Mouse (Mus musculus): ENCODE measurements around the gene Rtn1. TPM values are rescaled to one million over a fixed set of nuclear protein-coding genes. Genes with fewer than 3 reads are reported as not detected.

Rtn1 gene
- 1,000 to 10,000 TPM; 1,828 to 1,865 TPM for total RNA-seq (2021)

DNA sequence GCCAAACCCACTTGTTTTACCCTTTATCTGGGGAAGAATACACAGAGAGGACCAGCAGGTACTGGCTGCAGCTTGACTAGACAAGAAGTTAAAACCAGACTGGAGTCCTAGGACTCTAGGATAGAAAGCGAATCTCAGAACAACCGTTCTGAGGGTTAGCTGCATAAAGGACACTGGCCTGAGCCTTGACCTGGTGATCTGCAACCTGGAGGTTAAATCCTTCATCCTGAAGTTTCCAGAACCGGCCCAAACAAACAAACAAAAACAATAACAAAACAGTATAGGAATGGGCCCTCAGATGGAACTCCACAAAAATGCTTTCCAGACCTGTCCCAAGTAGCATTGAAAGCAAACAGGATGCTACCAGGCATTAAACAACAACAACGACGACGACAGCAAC lies at the start of gene Rtn1:
Gene Rtn1 (minus strand): TSS at position 101 of the 400 bp plus-strand sequence.
- intact Hi-C loops (cut with DNase I): loop anchor here (5.0 kb wide), 3 partner anchors 102 to 172 kb away; no protein-coding TSS in a partner anchor
- DNase-seq (ENCODE audit: extremely low spot score in 1 of 2, low spot score in 2 of 2): no peak

DNA sequence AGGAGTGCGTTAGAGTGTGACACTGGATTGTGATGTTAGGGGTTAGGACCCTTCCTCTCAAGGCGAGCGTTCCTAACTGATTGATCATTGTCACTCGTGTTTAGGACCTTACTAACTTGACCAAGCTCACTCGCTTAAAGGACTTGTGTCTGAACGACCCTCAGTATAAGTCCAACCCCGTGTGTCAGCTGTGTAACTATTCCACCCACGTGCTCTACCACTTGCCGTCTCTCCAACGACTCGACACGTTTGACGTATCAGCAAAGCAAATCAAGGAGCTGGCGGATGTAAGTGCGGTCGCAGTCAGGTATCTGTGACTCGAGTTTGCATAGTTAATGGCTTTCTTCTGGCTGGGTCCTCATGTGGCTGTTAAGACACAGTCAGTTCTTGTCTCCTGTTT lies 45.1 kb upstream of the Rtn1 start:
- intact Hi-C loops (cut with DNase I): no loop called here

GRCm38 (mm10) chr12:72441839-72442576 lies 33.2 kb upstream of the Rtn1 start, which contains the start of gene Lrrc9:
TSS of gene Lrrc9 (plus strand) at chr12:72441866.
- intact Hi-C loops (cut with DNase I): no loop called here

More for the DNA sequence above, 45.1 kb upstream of the Rtn1 start:
- no peak for DNase-seq (ENCODE audit: extremely low spot score in 1 of 2, low spot score in 2 of 2)

GRCm38 (mm10) chr12:72438961-72439480 lies 30.2 kb upstream of the Rtn1 start:
- DNase-seq (ENCODE audit: extremely low spot score in 1 of 2, low spot score in 2 of 2): no peak
- intact Hi-C loops (cut with DNase I): no loop called here

More at GRCm38 (mm10) chr12:72441839-72442576, 33.2 kb upstream of the Rtn1 start, which contains the start of gene Lrrc9:
- DNase-seq (ENCODE audit: extremely low spot score in 1 of 2, low spot score in 2 of 2): peak; percentile 20 to 66

DNA sequence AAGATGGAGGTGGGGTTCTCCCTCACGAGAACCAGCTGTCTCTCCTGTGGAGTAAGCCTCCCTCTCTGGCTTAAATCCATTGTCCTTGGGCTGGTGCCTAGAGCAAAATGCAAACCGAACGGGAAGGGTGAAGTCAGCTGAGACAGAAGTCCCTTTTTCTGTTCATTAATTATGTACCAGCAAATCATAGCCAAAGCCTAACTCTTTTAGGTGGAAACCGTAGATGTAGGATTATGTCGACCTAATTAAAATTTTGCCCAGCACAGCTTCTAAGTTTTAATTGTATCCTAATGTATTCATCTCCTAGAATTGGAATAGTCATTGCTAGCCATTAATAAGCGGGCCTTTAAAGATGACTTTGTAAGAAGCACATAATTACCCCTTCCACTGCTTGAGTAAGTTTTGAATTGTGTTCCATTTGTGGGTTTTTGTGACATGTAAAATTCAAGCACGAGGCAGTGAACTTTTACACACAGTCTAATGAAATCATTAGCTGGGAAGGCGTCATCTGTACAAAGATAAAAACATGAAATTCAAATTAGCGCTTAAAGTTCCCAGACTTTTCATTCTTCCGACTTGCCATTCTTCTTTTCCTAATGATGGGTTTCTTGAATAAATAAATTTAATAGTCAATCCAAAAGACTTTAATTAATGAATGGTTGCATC lies 29.0 kb upstream of the Rtn1 start:
- intact Hi-C loops (cut with DNase I): no loop called here
- DNase-seq (ENCODE audit: extremely low spot score in 1 of 2, low spot score in 2 of 2): no peak

- peak in 1 of 2 experiments; percentile 35 for DNase-seq (ENCODE audit: extremely low spot score in 1 of 2, low spot score in 2 of 2)
- intact Hi-C loops (cut with DNase I): no loop called here
These were observed 24.5 kb upstream of the Rtn1 start for GRCm38 (mm10) chr12:72433241-72433865.

DNA sequence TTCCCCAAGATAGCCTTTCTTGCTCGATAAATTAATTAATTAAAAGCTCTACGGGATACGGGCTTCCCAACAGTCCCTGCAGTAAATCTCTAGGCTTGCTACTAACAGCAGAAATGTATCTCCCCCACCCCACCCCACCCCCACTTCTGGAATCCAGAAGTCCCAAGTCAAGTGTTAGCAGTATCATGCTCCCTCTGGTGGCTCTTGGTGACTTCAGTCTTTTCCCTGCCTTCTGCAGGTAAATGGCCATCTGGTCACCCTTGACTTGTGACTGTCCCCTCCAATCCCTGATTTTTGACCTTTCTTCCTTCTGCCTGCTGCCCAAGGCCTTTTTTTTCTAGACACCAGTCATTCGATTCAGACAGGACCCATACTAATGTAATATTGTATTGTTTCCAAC lies 23.4 kb upstream of the Rtn1 start:
- no peak for DNase-seq (ENCODE audit: extremely low spot score in 1 of 2, low spot score in 2 of 2)
- intact Hi-C loops (cut with DNase I): no loop called here

DNA sequence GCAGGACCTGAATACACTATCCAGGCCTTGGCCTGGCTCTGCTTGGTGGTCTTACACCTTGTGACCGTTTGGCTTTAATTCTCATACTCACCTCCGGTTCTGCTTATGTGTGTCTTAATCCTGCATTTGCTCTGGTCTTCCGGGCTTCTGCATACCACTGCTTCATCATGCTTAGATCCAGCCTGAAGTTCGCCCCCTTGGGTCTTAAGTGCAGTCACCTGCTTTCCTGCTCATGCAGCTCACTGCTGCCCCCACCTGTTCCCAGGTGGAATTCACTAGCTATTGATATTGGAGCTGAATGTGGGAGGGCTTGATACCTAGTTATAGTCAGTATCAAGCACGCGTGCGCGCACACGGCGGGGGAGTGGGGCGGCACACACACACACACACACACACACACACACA lies 18.9 kb upstream of the Rtn1 start:
- intact Hi-C loops (cut with DNase I): loop anchor here (5.0 kb wide), 2 partner anchors 140 to 325 kb away; no protein-coding TSS in a partner anchor
- DNase-seq (ENCODE audit: extremely low spot score in 1 of 2, low spot score in 2 of 2): peak; percentile 64 to 75

- intact Hi-C loops (cut with DNase I): no loop called here
- no peak for DNase-seq (ENCODE audit: extremely low spot score in 1 of 2, low spot score in 2 of 2)
These were observed 13.8 kb upstream of the Rtn1 start for GRCm38 (mm10) chr12:72422681-72423080.

GRCm38 (mm10) chr12:72417762-72418161 lies 8.9 kb upstream of the Rtn1 start:
- intact Hi-C loops (cut with DNase I): no loop called here
- DNase-seq (ENCODE audit: extremely low spot score in 1 of 2, low spot score in 2 of 2): no peak

DNA sequence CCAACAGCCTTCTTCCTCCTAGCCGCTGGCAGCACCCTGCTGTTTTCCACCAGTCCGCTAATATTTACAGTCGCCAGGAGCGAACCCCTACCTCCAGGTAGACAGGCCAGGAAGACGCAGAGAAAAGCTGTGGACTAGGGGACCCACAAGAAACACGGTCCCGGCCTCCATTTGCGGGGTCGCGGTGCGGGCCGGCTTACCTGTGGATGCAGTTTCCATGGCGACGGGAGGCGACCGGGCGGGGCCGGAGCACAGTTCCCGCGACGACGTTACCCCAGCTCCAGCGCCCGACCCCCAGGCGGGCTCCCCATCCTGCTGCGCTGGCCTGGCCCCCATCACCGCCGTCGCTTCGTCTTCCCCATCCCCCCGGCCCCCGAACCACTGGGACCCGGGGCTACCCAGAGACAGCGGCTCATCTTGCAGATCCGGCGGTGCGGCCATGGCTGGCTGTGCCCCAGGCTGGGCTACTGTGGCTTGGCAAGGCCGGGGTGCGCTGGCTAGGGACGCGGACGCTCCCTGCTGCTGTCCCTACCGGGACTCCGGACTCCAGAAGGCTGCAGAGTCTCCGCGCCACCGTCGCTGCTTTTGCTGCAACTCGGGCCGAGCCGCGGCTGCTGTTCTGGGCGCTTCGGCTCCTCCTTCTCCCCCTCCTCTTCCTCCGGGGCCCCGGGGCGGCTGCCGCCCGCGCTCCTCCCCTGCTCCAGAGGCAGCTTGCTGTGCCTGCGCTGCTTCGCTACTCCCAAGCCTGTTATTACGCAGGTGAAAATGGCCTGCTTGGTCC lies 553 bp downstream of the Rtn1 start:
- intact Hi-C loops (cut with DNase I): loop anchor here (5.0 kb wide), 3 partner anchors 101 to 171 kb away; no protein-coding TSS in a partner anchor
- DNase-seq (ENCODE audit: extremely low spot score in 1 of 2, low spot score in 2 of 2): peak; percentile 57 to 74

- intact Hi-C loops (cut with DNase I): loop anchor here (5.0 kb wide), 3 partner anchors 100 to 170 kb away; no protein-coding TSS in a partner anchor
- peak in 1 of 2 experiments; percentile 29 for DNase-seq (ENCODE audit: extremely low spot score in 1 of 2, low spot score in 2 of 2)
These were observed 1.1 kb downstream of the Rtn1 start for GRCm38 (mm10) chr12:72407721-72408110.

GRCm38 (mm10) chr12:72407146-72407545 lies 1.7 kb downstream of the Rtn1 start:
- intact Hi-C loops (cut with DNase I): loop anchor here (5.0 kb wide), 3 partner anchors 100 to 170 kb away; no protein-coding TSS in a partner anchor
- peak; percentile 20 to 38 for DNase-seq (ENCODE audit: extremely low spot score in 1 of 2, low spot score in 2 of 2)

- DNase-seq (ENCODE audit: extremely low spot score in 1 of 2, low spot score in 2 of 2): no peak
- intact Hi-C loops (cut with DNase I): loop anchor here (5.0 kb wide), 3 partner anchors 98 to 168 kb away; no protein-coding TSS in a partner anchor
These were observed 3.8 kb downstream of the Rtn1 start for GRCm38 (mm10) chr12:72405031-72405430.

DNA sequence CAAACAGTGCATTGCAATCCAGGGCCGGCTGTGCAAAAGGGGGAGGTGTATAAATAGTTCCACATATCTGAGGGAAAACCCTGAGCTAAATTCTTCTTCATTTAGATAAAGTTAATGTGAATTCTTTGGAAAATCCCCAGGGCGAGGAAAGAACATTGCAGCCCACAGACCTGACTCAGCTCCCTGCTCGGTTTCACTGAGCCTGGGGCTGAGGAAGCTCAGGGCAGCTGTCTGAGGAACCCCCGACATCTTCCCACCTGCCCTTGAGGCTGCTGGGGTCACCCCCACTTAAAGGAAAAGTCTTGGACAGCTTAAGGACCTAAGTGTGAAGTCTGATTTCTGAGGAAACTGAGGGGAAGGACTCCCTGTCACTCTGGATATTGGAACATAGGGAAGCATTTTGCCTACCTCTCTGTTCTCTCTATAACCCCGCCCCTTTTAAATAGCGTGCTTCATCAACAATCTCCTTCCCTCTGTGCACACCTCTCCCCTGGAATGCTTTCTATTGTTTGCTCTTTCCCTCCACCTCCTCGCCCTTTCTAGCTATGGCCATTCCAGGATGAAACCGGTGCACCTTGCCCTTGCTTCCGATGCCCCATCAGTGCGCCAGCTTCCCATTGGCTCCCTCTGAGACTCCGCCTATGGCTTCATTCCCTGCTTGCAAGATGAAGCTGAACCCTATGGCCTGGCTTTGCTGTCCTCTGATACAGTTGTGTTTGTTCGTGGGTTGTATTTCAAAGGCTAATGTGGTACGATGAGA lies 15.6 kb downstream of the Rtn1 start:
- intact Hi-C loops (cut with DNase I): no loop called here
- DNase-seq (ENCODE audit: extremely low spot score in 1 of 2, low spot score in 2 of 2): no peak

DNA sequence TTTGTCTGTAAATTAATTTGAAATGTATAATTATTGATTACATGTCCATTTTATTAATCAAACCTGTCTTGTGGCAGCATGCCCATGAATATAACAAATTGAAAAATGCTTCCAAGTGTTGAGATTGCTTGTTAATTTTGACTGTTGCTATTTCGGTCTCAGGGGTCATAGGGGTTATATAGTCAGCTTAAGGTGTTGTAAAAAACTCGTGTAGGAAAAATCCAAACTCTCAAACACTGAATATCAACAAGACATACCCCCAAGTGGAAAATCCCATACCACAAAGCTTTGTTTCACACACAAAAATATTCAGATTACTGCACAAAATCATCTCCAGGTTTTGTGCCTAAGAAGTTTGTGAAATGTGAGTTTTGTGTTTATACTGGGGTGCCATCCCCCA lies 18.5 kb downstream of the Rtn1 start:
- DNase-seq (ENCODE audit: extremely low spot score in 1 of 2, low spot score in 2 of 2): no peak
- intact Hi-C loops (cut with DNase I): no loop called here

DNA sequence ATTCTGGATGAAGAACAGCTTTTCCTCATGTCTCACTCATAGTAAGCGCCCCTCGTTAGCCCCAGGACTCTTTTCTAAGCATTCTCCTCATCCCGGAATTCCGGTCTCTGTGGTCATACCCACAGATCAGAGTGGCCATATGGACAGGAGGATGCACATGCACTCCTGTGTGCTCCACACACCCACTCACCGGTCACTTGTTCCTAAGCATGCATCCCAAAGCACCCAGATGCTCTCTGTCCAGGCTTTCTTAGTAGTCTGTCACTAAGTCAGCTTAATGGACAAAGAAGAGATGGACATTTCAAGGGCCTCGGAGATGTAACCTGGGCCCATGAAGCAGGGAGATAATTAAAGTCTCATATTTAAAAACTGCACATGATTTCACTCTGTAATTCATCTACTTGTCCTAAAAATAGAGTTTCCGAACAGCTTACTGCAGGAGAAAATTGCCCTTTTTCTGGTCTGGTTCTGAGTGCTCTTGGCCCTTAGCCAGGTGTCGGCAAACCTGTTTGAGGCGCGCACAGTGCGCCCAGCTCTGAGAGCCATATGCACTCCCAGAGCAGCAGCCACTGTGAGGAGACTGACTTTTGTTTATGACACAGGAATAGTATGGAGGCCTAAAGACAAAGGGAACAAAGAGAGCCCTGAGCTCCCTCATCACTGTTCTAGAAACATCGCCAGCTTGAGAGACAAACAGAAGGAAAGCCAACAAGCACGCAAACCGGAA lies 19.3 kb downstream of the Rtn1 start:
- peak in 1 of 2 experiments; percentile 39 for DNase-seq (ENCODE audit: extremely low spot score in 1 of 2, low spot score in 2 of 2)
- intact Hi-C loops (cut with DNase I): no loop called here
